Mouse (Mus musculus) testis, adult 2 months (tissue): ENCODE data around the gene Tmem171.

Experiments used
- CTCF ChIP-seq: fragments of 200-500 bp; IDR thresholded peaks from 2 replicates; pipeline ENCODE4 v1.5.1; 2012; ENCODE audit warnings: low read depth, mild to moderate bottlenecking, inconsistent platforms, low read length, moderate library complexity; ENCODE audit not compliant: control insufficient read depth, insufficient read depth, insufficient replicate concordance
- POLR2A ChIP-seq: fragments of 200-500 bp; IDR thresholded peaks from 2 replicates; pipeline ENCODE4 v1.6.1; 2012; ENCODE audit warnings: low read depth, mild to moderate bottlenecking, inconsistent platforms, low read length, moderate library complexity; ENCODE audit not compliant: control insufficient read depth

DNA sequence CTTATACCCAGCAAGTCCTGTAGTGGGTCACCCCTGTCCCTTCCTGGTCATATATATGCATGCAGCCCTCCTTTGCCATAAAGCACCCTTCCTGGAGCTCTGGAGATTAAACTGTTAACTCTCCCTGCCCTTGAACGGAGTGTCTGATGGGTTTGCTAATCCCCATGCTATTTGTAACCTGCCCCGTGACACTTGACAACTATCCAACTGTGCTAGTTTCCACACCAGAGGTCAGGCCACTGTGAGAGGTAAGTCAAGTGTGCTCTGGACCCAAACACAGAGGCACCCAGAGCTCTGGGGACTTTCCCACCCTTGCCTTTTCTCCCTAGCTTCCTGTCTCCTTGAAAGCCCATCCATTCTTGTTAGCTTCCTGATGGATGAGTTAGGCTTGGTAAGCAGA is 912 bp upstream of the Tmem171 start:
- no peak for TF ChIP-seq POLR2A
- TF ChIP-seq CTCF: no peak
